Mouse (Mus musculus) hindbrain, embryonic 10.5 days (tissue): ENCODE results near the gene Alg14. TPM values are rescaled to one million over a fixed set of nuclear protein-coding genes. Genes with fewer than 3 reads are reported as not detected.
A peak's percentile ranks its signal among the peaks of the same experiment; 100 is the strongest.

Source experiments
- DNase-seq: peaks from one replicate; pipeline ENCODE4 v3.0.0-alpha.2; 2017; ENCODE audit warnings: low spot score
- H3K27ac ChIP-seq: fragments of 300-500 bp; sonication (generic); 2 replicates; pipeline ENCODE4 v1.5.1; 2016; ENCODE audit warnings: mild to moderate bottlenecking, moderate library complexity
- H3K27me3 ChIP-seq: fragments of 300-500 bp; sonication (generic); 2 replicates; pipeline ENCODE4 v1.6.1; 2016; ENCODE audit warnings: mild to moderate bottlenecking; ENCODE audit not compliant: poor library complexity, insufficient read depth, severe bottlenecking
- H3K36me3 ChIP-seq: fragments of 300-500 bp; sonication (generic); 2 replicates; pipeline ENCODE4 v1.6.1; 2016; ENCODE audit warnings: mild to moderate bottlenecking, moderate library complexity
- H3K4me1 ChIP-seq: fragments of 300-500 bp; sonication (generic); replicated peaks from 2 replicates; pipeline ENCODE4 v1.6.1; 2016; ENCODE audit warnings: mild to moderate bottlenecking
- H3K4me3 ChIP-seq: fragments of 300-500 bp; sonication (generic); 2 replicates; pipeline ENCODE4 v1.5.1; 2016; ENCODE audit warnings: mild to moderate bottlenecking, moderate library complexity
- H3K9me3 ChIP-seq: fragments of 300-500 bp; sonication (generic); 2 replicates; pipeline ENCODE4 v1.6.1; 2016; ENCODE audit warnings: mild to moderate bottlenecking, moderate library complexity
- WGBS: fragments of 180-500 bp; shearing (Covaris S2); methylation state at CpG from one replicate; pipeline ENCODE4 v1.1.7; 2016; 5-methylcytosine and 5-hydroxymethylcytosine counted together
- polyA plus RNA-seq: library from polyadenylated mRNA; unstranded; fragments of >200 nt; fragmentation: Nextera tagmentation; extraction: Ambion mirVana; gene quantifications from 2 replicates; pipeline ENCODE4 v1.2.1, GENCODE M21; 2016

Alg14 gene
- polyA plus RNA-seq, 1 experiment from 2014 or later, result 41.5 TPM

- H3K9me3 ChIP-seq, result no peaks in the 10 kb centered on the region
- H3K27ac ChIP-seq, result peak overlapping the region; percentile 94
- H3K4me3 ChIP-seq, result peak overlapping the region; percentile 63
- DNase-seq, result no peak
- 80% methylated on average over 8 of the region's 8 CpGs for WGBS
- H3K4me1 ChIP-seq, result peaks cover 19% of the 10 kb centered on the region
- H3K36me3 ChIP-seq, result no peaks in the 10 kb centered on the region
- no peaks in the 10 kb centered on the region for H3K27me3 ChIP-seq
Observed at GRCm38 (mm10) chr3:121290681-121291080, 892 bp upstream of the Alg14 start.

- Histone ChIP-seq H3K36me3 (no peaks in the 10 kb centered on the region), H3K4me3 (peak overlapping the region; percentile 63), H3K4me1 (peaks cover 19% of the 10 kb centered on the region), H3K27me3 (no peaks in the 10 kb centered on the region), H3K27ac (peak overlapping the region; percentile 94), H3K9me3 (no peaks in the 10 kb centered on the region)
- DNase-seq, result no peak
- WGBS, result 7% methylated on average over 7 of the region's 7 CpGs
Observed at GRCm38 (mm10) chr3:121291225-121291559, 381 bp upstream of the Alg14 start.

- Histone ChIP-seq H3K36me3 (peaks cover 4% of the 10 kb centered on the region; the same call in 1 of the 2 replicates), H3K27me3 (no peaks in the 10 kb centered on the region), H3K4me1 (peaks cover 19% of the 10 kb centered on the region), H3K4me3 (no peak overlapping the region), H3K27ac (no peak overlapping the region), H3K9me3 (no peaks in the 10 kb centered on the region)
- DNase-seq, result no peak
- WGBS, result 80% methylated on average over 2 of the region's 2 CpGs
Observed at GRCm38 (mm10) chr3:121294200-121294599, 2.6 kb downstream of the Alg14 start.

GRCm38 (mm10) chr3:121306641-121307040, 15.1 kb downstream of the Alg14 start:
- H3K36me3 ChIP-seq, result peaks cover 16% of the 10 kb centered on the region
- H3K4me1 ChIP-seq, result no peaks in the 10 kb centered on the region
- WGBS, result 93% methylated on average over 7 of the region's 7 CpGs
- no peak overlapping the region for H3K27ac ChIP-seq
- H3K27me3 ChIP-seq, result no peaks in the 10 kb centered on the region
- H3K4me3 ChIP-seq, result no peak overlapping the region
- no peak for DNase-seq
- H3K9me3 ChIP-seq, result no peaks in the 10 kb centered on the region

GRCm38 (mm10) chr3:121307532-121308234, 16.1 kb downstream of the Alg14 start:
- WGBS, result 78% methylated on average over 7 of the region's 7 CpGs
- DNase-seq, result peak; percentile 77
- H3K4me1 ChIP-seq, result no peaks in the 10 kb centered on the region
- H3K4me3 ChIP-seq, result no peak overlapping the region
- no peaks in the 10 kb centered on the region for H3K9me3 ChIP-seq
- peaks cover 7% of the 10 kb centered on the region for H3K36me3 ChIP-seq
- 0 out of 2 replicates have a peak overlapping the region, but pooled peaks have one; percentile 67 for H3K27ac ChIP-seq
- no peaks in the 10 kb centered on the region for H3K27me3 ChIP-seq

GRCm38 (mm10) chr3:121308935-121309334, 17.4 kb downstream of the Alg14 start:
- no peak for DNase-seq
- H3K4me1 ChIP-seq, result peaks cover 9% of the 10 kb centered on the region; the same call in 1 of the 2 replicates
- peaks cover 6% of the 10 kb centered on the region for H3K36me3 ChIP-seq
- no peak overlapping the region for H3K4me3 ChIP-seq
- H3K27me3 ChIP-seq, result no peaks in the 10 kb centered on the region
- H3K27ac ChIP-seq, result no peak overlapping the region
- 89% methylated on average over 5 of the region's 5 CpGs for WGBS
- no peaks in the 10 kb centered on the region for H3K9me3 ChIP-seq

GRCm38 (mm10) chr3:121309429-121309828, 17.9 kb downstream of the Alg14 start:
- DNase-seq, result no peak
- no peaks in the 10 kb centered on the region for H3K9me3 ChIP-seq
- 90% methylated on average over 4 of the region's 4 CpGs for WGBS
- H3K4me3 ChIP-seq, result no peak overlapping the region
- no peak overlapping the region for H3K27ac ChIP-seq
- H3K36me3 ChIP-seq, result peaks cover 6% of the 10 kb centered on the region
- H3K27me3 ChIP-seq, result no peaks in the 10 kb centered on the region
- peaks cover 9% of the 10 kb centered on the region; the same call in 1 of the 2 replicates for H3K4me1 ChIP-seq

GRCm38 (mm10) chr3:121309896-121310714, 18.5 kb downstream of the Alg14 start:
- WGBS, result 92% methylated on average over 16 of the region's 16 CpGs
- no peak for DNase-seq
- H3K4me3 ChIP-seq, result no peak overlapping the region

GRCm38 (mm10) chr3:121312426-121312825, 20.9 kb downstream of the Alg14 start:
- DNase-seq, result no peak
- Histone ChIP-seq H3K27ac (no peak overlapping the region), H3K36me3 (peaks cover 18% of the 10 kb centered on the region), H3K27me3 (no peaks in the 10 kb centered on the region), H3K4me1 (peaks cover 9% of the 10 kb centered on the region; the same call in 1 of the 2 replicates), H3K4me3 (no peak overlapping the region), H3K9me3 (peaks cover 6% of the 10 kb centered on the region)
- WGBS, result 84% methylated on average over 6 of the region's 6 CpGs

More at GRCm38 (mm10) chr3:121309896-121310714, 18.5 kb downstream of the Alg14 start:
- no peak overlapping the region for H3K27ac ChIP-seq
- H3K27me3 ChIP-seq, result no peaks in the 10 kb centered on the region
- no peaks in the 10 kb centered on the region for H3K9me3 ChIP-seq
- H3K4me1 ChIP-seq, result peaks cover 9% of the 10 kb centered on the region; the same call in 1 of the 2 replicates
- H3K36me3 ChIP-seq, result peaks cover 6% of the 10 kb centered on the region

GRCm38 (mm10) chr3:121312979-121313378, 21.4 kb downstream of the Alg14 start:
- Histone ChIP-seq H3K9me3 (peaks cover 6% of the 10 kb centered on the region), H3K4me3 (no peak overlapping the region), H3K4me1 (peaks cover 9% of the 10 kb centered on the region; the same call in 1 of the 2 replicates), H3K36me3 (peaks cover 18% of the 10 kb centered on the region), H3K27me3 (no peaks in the 10 kb centered on the region), H3K27ac (no peak overlapping the region)
- WGBS, result 63% methylated on average over 9 of the region's 9 CpGs
- DNase-seq, result no peak

- H3K36me3 ChIP-seq, result peaks cover 22% of the 10 kb centered on the region
- H3K27me3 ChIP-seq, result no peaks in the 10 kb centered on the region
- 84% methylated on average over 6 of the region's 6 CpGs for WGBS
- H3K27ac ChIP-seq, result no peak overlapping the region
- peaks cover 6% of the 10 kb centered on the region for H3K9me3 ChIP-seq
- H3K4me3 ChIP-seq, result no peak overlapping the region
- DNase-seq, result no peak
- H3K4me1 ChIP-seq, result peaks cover 9% of the 10 kb centered on the region; the same call in 1 of the 2 replicates
Observed at GRCm38 (mm10) chr3:121314149-121314548, 22.6 kb downstream of the Alg14 start.

GRCm38 (mm10) chr3:121315498-121315897, 23.9 kb downstream of the Alg14 start:
- DNase-seq, result no peak
- Histone ChIP-seq H3K36me3 (peaks cover 22% of the 10 kb centered on the region), H3K9me3 (peaks cover 6% of the 10 kb centered on the region), H3K4me1 (peaks cover 9% of the 10 kb centered on the region; the same call in 1 of the 2 replicates), H3K27ac (no peak overlapping the region), H3K4me3 (no peak overlapping the region), H3K27me3 (no peaks in the 10 kb centered on the region)
- whole genome bisulfite sequencing, result 96% methylated on average over 7 of the region's 7 CpGs

- 93% methylated on average over 6 of the region's 6 CpGs for whole genome bisulfite sequencing
- DNase-seq, result no peak
- peaks cover 6% of the 10 kb centered on the region for H3K9me3 ChIP-seq
- no peak overlapping the region for H3K27ac ChIP-seq
- H3K36me3 ChIP-seq, result peaks cover 45% of the 10 kb centered on the region
- H3K27me3 ChIP-seq, result no peaks in the 10 kb centered on the region
- no peaks in the 10 kb centered on the region for H3K4me1 ChIP-seq
- no peak overlapping the region for H3K4me3 ChIP-seq
Observed at GRCm38 (mm10) chr3:121319906-121320305, 28.3 kb downstream of the Alg14 start.
